13 mouse cellular contexts compared by ENCODE assay signal in genomic region chr1:146106882-146107281, GRCm38 (mm10).
A peak's percentile ranks its signal among the peaks of the same experiment; 100 is the strongest.
DNase-seq lines count a peak whose midpoint lies in the region; ATAC-seq and TF ChIP-seq lines count a peak whose summit lies in the region.
"Had no signal": no experiment of that assay in that cellular context is flagged by ENCODE, and none has a peak within 500 bp of the region (broad histone marks: within the 10 kb centered on the region; RNA-seq: fewer than 3 reads in every experiment).

No protein-coding gene starts in this region.

- no peaks in the 10 kb centered on the region for H3K27me3 ChIP-seq in lung, embryonic 14.5 days (ENCODE audit: insufficient read depth, low read length)
- H3K27me3 ChIP-seq in limb, embryonic 14.5 days (ENCODE audit: control insufficient read depth, insufficient read depth, low read length) = no peaks in the 10 kb centered on the region
- H3K27me3 ChIP-seq: embryonic facial prominence, embryonic 13.5 days; hindbrain, embryonic 15.5 days had no signal

- no peak for TF ChIP-seq CTCF in lung, embryonic 14.5 days (IDR thresholded peaks at IDR 0.05; ENCODE audit: low read depth)

- H3K4me1 ChIP-seq in lung, embryonic 14.5 days (ENCODE audit: insufficient read depth) = no peaks in the 10 kb centered on the region
- no peaks in the 10 kb centered on the region for H3K4me1 ChIP-seq in limb, embryonic 14.5 days (ENCODE audit: control insufficient read depth, insufficient read depth, low read length)
- H3K4me1 ChIP-seq: embryonic facial prominence, embryonic 13.5 days; hindbrain, embryonic 15.5 days had no signal

- no peaks in the 10 kb centered on the region for H3K36me3 ChIP-seq in lung, embryonic 14.5 days (ENCODE audit: insufficient read depth)
- no peaks in the 10 kb centered on the region for H3K36me3 ChIP-seq in limb, embryonic 14.5 days (ENCODE audit: control insufficient read depth, insufficient read depth, low read length)
- H3K36me3 ChIP-seq: embryonic facial prominence, embryonic 13.5 days; hindbrain, embryonic 15.5 days had no signal

- 78% methylated on average over 12 of the region's 12 CpGs for WGBS in lung, embryonic 14.5 days
- WGBS in limb, embryonic 14.5 days = 84% methylated on average over 12 of the region's 12 CpGs

- no peaks in the 10 kb centered on the region for H3K9me3 ChIP-seq in lung, embryonic 14.5 days (ENCODE audit: low read depth, low read length)
- H3K9me3 ChIP-seq in limb, embryonic 14.5 days (ENCODE audit: control insufficient read depth, low read length) = no peaks in the 10 kb centered on the region
- H3K9me3 ChIP-seq: hindbrain, embryonic 15.5 days had no signal

- no peak for TF ChIP-seq POLR2A in limb, embryonic 14.5 days (IDR thresholded peaks at IDR 0.05; ENCODE audit: borderline replicate concordance, extremely low read depth, insufficient read depth, insufficient read length)

- peak; percentile 84 for DNase-seq in lung, embryonic 14.5 days
- no peak for DNase-seq in lung, postnatal 36 days
- peak; percentile 39 for DNase-seq in MEL-GATA-1-ER (ENCODE audit: extremely low read depth, low read depth)
- peak; percentile 76 for DNase-seq in embryo, embryonic 10 days (ENCODE audit: low spot score)
- DNase-seq in limb, embryonic 14.5 days (ENCODE audit: low spot score) = peak; percentile 79
- no peak for DNase-seq in yolk sac, embryonic 10.5 days (ENCODE audit: low spot score)
- DNase-seq in adrenal gland, postnatal 36 days = no peak
- no peak for DNase-seq in spleen, adult 18-20 months
- DNase-seq: heart, adult 2 months; thymus, postnatal 14 days had no signal

- no peak overlapping the region for H3K9ac ChIP-seq in lung, embryonic 14.5 days
- no peak overlapping the region for H3K9ac ChIP-seq in limb, embryonic 14.5 days (ENCODE audit: low read depth, low read length, severe bottlenecking)
- H3K9ac ChIP-seq: embryonic facial prominence, embryonic 13.5 days; hindbrain, embryonic 15.5 days had no signal

- H3K4me2 ChIP-seq in lung, embryonic 14.5 days = no peak overlapping the region
- H3K4me2 ChIP-seq in limb, embryonic 14.5 days (replicated peaks; ENCODE audit: low read depth, low read length, severe bottlenecking) = no peak overlapping the region
- H3K4me2 ChIP-seq: embryonic facial prominence, embryonic 13.5 days; hindbrain, embryonic 15.5 days; liver, embryonic 11.5 days had no signal

- ATAC-seq in lung, embryonic 14.5 days (ENCODE audit: insufficient read depth) = no peak
- no peak for ATAC-seq in limb, embryonic 14.5 days (ENCODE audit: low FRiP score, low read depth)

- H3K27ac ChIP-seq in lung, embryonic 14.5 days (ENCODE audit: low read depth) = no peak overlapping the region
- H3K27ac ChIP-seq in limb, embryonic 14.5 days (replicated peaks; ENCODE audit: low read depth, low read length) = no peak overlapping the region
- H3K27ac ChIP-seq: embryonic facial prominence, embryonic 13.5 days; heart, adult 2 months; hindbrain, embryonic 15.5 days had no signal

- no peak overlapping the region for H3K4me3 ChIP-seq in lung, embryonic 14.5 days (ENCODE audit: low read depth, low read length)
- H3K4me3 ChIP-seq in limb, embryonic 14.5 days (replicated peaks; ENCODE audit: low read length) = no peak overlapping the region
- H3K4me3 ChIP-seq: embryonic facial prominence, embryonic 13.5 days; heart, adult 2 months; hindbrain, embryonic 15.5 days had no signal

Comparison
In these comparisons a context has a peak if more than half of its experiments do, and no peak if none do; other contexts are left out.
1. DNase-seq: peak in lung, embryonic 14.5 days (single experiment), MEL-GATA-1-ER (single experiment), embryo, embryonic 10 days (single experiment) and limb, embryonic 14.5 days (single experiment); none in lung, postnatal 36 days (single experiment), yolk sac, embryonic 10.5 days (single experiment), adrenal gland, postnatal 36 days (0 of 2) and spleen, adult 18-20 months (0 of 2).